Mouse (Mus musculus) neural tube, embryonic 15.5 days (tissue): ENCODE data around the gene Defa22. TPM values are rescaled to one million over a fixed set of nuclear protein-coding genes. Genes with fewer than 3 reads are reported as not detected.
"Not testable (repeated sequence)": the region's sequence is repeated elsewhere in the genome, so short reads cannot be mapped to it uniquely, and the experiment has no call there.

Experiments used
- ATAC-seq: fragments of 200-750 bp; cut with Nextera tagmentation; 2 replicates; pipeline ENCODE4 v1.8.0; 2017; ENCODE audit warnings: mild to moderate bottlenecking, moderate TSS enrichment, moderate library complexity; ENCODE audit not compliant: low FRiP score
- H3K27ac ChIP-seq: fragments of 300-500 bp; sonication (generic); replicated peaks from 2 replicates; pipeline ENCODE4 v1.5.1; 2015; ENCODE audit warnings: mild to moderate bottlenecking, inconsistent platforms
- H3K27me3 ChIP-seq: fragments of 300-500 bp; sonication (generic); replicated peaks from 2 replicates; pipeline ENCODE4 v1.6.1; 2015; ENCODE audit warnings: inconsistent platforms
- H3K36me3 ChIP-seq: fragments of 300-500 bp; sonication (generic); 2 replicates; pipeline ENCODE4 v1.6.1; 2015; ENCODE audit warnings: inconsistent platforms
- H3K4me1 ChIP-seq: fragments of 300-500 bp; sonication (generic); 2 replicates; pipeline ENCODE4 v1.6.1; 2015; ENCODE audit warnings: inconsistent platforms
- H3K4me2 ChIP-seq: fragments of 300-500 bp; sonication (generic); 2 replicates; pipeline ENCODE4 v1.6.1; 2015; ENCODE audit warnings: inconsistent platforms, mild to moderate bottlenecking, moderate library complexity
- H3K4me3 ChIP-seq: fragments of 300-500 bp; sonication (generic); replicated peaks from 2 replicates; pipeline ENCODE4 v1.5.1; 2015; ENCODE audit warnings: mild to moderate bottlenecking, inconsistent platforms
- H3K9ac ChIP-seq: fragments of 300-500 bp; sonication (generic); replicated peaks from 2 replicates; pipeline ENCODE4 v1.6.1; 2015; ENCODE audit warnings: mild to moderate bottlenecking, inconsistent platforms
- H3K9me3 ChIP-seq: fragments of 300-500 bp; sonication (generic); replicated peaks from 2 replicates; pipeline ENCODE4 v1.6.1; 2016; ENCODE audit warnings: inconsistent platforms
- WGBS: fragments of 180-500 bp; shearing (Covaris S2); methylation state at CpG from one replicate; pipeline ENCODE4 v1.1.7; 2015; ENCODE audit warnings: mixed read lengths; 5-methylcytosine and 5-hydroxymethylcytosine counted together
- polyA plus RNA-seq: library from polyadenylated mRNA; unstranded; fragments of >200 nt; fragmentation: Nextera tagmentation; extraction: Ambion mirVana; gene quantifications from 2 replicates; pipeline ENCODE4 v1.2.1, GENCODE M21; 2015

The Defa22 gene
- not detected in 2 replicates for polyA plus RNA-seq

- ATAC-seq = not testable (repeated sequence)
These were observed at the start of gene Defa22 for GRCm38 (mm10) chr8:21161977-21162376. Gene Defa22, plus strand, starts transcription at chr8:21162277.

GRCm38 (mm10) chr8:21134342-21134741 lies 27.7 kb upstream of the Defa22 start, which contains the start of gene Defa30:
Gene Defa30, plus strand, starts transcription at chr8:21134642.
- H3K4me2 ChIP-seq, H3K27me3 ChIP-seq, H3K27ac ChIP-seq, H3K9me3 ChIP-seq, H3K9ac ChIP-seq, H3K4me1 ChIP-seq, H3K36me3 ChIP-seq, ATAC-seq, H3K4me3 ChIP-seq: not testable (repeated sequence)
- WGBS = 55% methylated on average over 3 of the region's 3 CpGs

More at GRCm38 (mm10) chr8:21161977-21162376, at the start of gene Defa22:
- not testable (repeated sequence) for H3K36me3 ChIP-seq, H3K4me2 ChIP-seq, H3K4me3 ChIP-seq, H3K27me3 ChIP-seq, H3K27ac ChIP-seq, H3K9ac ChIP-seq, H3K4me1 ChIP-seq, H3K9me3 ChIP-seq
- no CpG with 5 or more reads among the region's 1 CpGs for WGBS

DNA sequence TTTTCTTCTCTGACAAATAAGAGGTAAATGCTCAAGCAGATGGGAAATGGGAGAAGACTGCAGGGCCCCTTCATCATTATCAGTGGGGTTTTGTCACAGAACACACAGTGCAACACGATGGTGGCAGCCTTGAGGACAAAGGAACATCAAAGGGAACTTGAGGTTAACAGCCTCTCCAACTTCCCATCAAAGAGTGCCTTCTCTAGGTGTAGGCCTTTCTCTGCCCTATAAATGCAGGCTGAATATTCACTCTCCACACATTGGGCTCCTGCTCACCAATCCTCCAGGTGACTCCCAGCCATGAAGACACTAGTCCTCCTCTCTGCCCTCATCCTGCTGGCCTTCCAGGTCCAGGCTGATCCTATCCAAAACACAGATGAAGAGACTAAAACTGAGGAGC lies 29.2 kb downstream of the Defa22 start, which contains the start of gene Defa31:
Defa31 (plus strand) TSS at position 301 of the 400 bp plus-strand sequence.
- ATAC-seq, H3K27ac ChIP-seq, H3K4me2 ChIP-seq, H3K27me3 ChIP-seq, H3K4me3 ChIP-seq, H3K9me3 ChIP-seq, H3K9ac ChIP-seq, H3K36me3 ChIP-seq, H3K4me1 ChIP-seq: not testable (repeated sequence)
- WGBS = no CpG with 5 or more reads among the region's 1 CpGs

DNA sequence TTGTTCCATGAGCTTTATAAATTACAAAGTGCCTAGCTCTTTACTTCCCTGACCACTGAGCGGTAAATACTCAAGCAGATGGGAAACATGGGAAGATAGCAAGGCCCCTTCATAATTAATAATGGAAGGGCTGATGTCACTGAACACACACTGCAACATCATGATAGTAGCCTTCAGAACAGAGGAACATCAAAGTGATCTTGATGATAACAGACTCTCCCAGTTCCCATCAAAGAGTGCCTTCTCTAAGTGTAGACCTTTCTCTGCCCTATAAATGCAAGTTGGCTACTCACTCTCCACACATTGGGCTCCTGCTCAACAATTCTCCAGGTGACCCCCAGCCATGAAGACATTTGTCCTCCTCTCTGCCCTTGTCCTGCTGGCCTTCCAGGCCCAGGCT lies 39.2 kb downstream of the Defa22 start, which contains the start of gene Gm15293:
Gm15293 (plus strand) TSS at position 301 of the 400 bp plus-strand sequence.
- WGBS = no CpG with 5 or more reads among the region's 1 CpGs
- not testable (repeated sequence) for H3K4me1 ChIP-seq, H3K9me3 ChIP-seq, H3K4me3 ChIP-seq, H3K4me2 ChIP-seq, H3K36me3 ChIP-seq, H3K27me3 ChIP-seq, ATAC-seq, H3K27ac ChIP-seq, H3K9ac ChIP-seq

Other genes with a start within 250 kb of the Defa22 start
- gene Gm6040, start 240.2 kb upstream of the Defa22 start, polyA plus RNA-seq = not detected in 2 replicates
- gene AY761185, start 217.6 kb upstream of the Defa22 start, polyA plus RNA-seq = not detected in 2 replicates
- gene Defa21, start 136.7 kb upstream of the Defa22 start, polyA plus RNA-seq = not detected in 2 replicates
- gene Defa23, start 107.2 kb upstream of the Defa22 start, polyA plus RNA-seq = not detected in 2 replicates
- gene Defa35, start 97.2 kb upstream of the Defa22 start, polyA plus RNA-seq = not detected in 2 replicates
- not detected in 2 replicates for gene Defa25, start 77.8 kb upstream of the Defa22 start, polyA plus RNA-seq
- not detected in 2 replicates for gene Gm14851, start 66.2 kb upstream of the Defa22 start, polyA plus RNA-seq
- gene Defa30, start 27.6 kb upstream of the Defa22 start, polyA plus RNA-seq = not detected in 2 replicates
- not detected in 2 replicates for gene Defa31, start 29.3 kb downstream of the Defa22 start, polyA plus RNA-seq
- gene Gm15293, start 39.3 kb downstream of the Defa22 start, polyA plus RNA-seq = not detected in 2 replicates
- gene Gm15292, start 87.5 kb downstream of the Defa22 start, polyA plus RNA-seq = not detected in 2 replicates
- gene Defa27, start 153.3 kb downstream of the Defa22 start, polyA plus RNA-seq = not detected in 2 replicates
- gene Defa29, start 164.7 kb downstream of the Defa22 start, polyA plus RNA-seq = not detected in 2 replicates
- gene Defa2, start 216.2 kb downstream of the Defa22 start, polyA plus RNA-seq = not detected in 2 replicates
- gene Defa33, start 229.5 kb downstream of the Defa22 start, polyA plus RNA-seq = not detected in 2 replicates